Mouse (Mus musculus): ENCODE results near the gene Traf7. TPM values are rescaled to one million over a fixed set of nuclear protein-coding genes. Genes with fewer than 3 reads are reported as not detected.

Traf7 gene
- polyA plus RNA-seq, 1 experiment from 2014 or later, result 59.2 TPM

GRCm38 (mm10) chr17:24468636-24469246 is 59.0 kb downstream of the Traf7 start:
- no peak overlapping the region for H3K27ac ChIP-seq
- peaks cover 26% of the 10 kb centered on the region for H3K4me1 ChIP-seq (replicated peaks)
- no peaks in the 10 kb centered on the region for H3K36me3 ChIP-seq
- no peak overlapping the region for H3K4me3 ChIP-seq
- WGBS, result 94% methylated on average over 5 of the region's 5 CpGs
- no peaks in the 10 kb centered on the region for H3K27me3 ChIP-seq
- ATAC-seq (replicated peaks; ENCODE audit: insufficient number of reproducible peaks, insufficient read depth, low FRiP score, low read depth), result no peak
- no peak overlapping the region for H3K9ac ChIP-seq
- H3K4me2 ChIP-seq, result no peak overlapping the region
- H3K9me3 ChIP-seq (replicated peaks), result no peaks in the 10 kb centered on the region

GRCm38 (mm10) chr17:24463374-24464133 is 64.2 kb downstream of the Traf7 start:
- Histone ChIP-seq H3K4me3 (no peak overlapping the region), H3K9ac (no peak overlapping the region), H3K9me3 (replicated peaks) (no peaks in the 10 kb centered on the region), H3K36me3 (no peaks in the 10 kb centered on the region), H3K27me3 (no peaks in the 10 kb centered on the region), H3K4me1 (replicated peaks) (peaks cover 12% of the 10 kb centered on the region), H3K4me2 (no peak overlapping the region), H3K27ac (peak overlapping the region; percentile 18; the same call in 1 of the 2 replicates)
- no peak; the same call in 1 of the 2 replicates for ATAC-seq (replicated peaks; ENCODE audit: insufficient number of reproducible peaks, insufficient read depth, low FRiP score, low read depth)
- 42% methylated on average over 6 of the region's 6 CpGs for WGBS

DNA sequence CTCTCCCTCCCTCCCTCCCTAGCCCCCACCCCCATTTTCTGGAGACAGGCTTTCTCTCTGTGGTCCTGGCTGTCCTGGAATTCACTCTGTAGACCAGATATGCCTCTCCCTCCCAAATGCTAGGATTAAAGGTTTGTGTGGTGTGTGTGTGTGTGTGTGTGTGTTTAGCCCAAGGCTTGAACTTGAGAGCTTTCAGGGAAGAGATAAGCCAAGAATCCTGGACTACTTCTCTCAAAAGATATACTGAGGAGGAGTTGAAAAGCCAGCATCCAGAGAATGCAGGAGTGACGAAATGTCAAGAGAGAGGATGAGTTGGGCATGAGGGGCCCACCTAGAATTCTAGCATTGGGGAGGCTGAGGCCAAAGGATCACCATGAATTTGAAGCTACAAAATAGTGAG is 64.8 kb downstream of the Traf7 start:
- Histone ChIP-seq H3K4me2 (no peak overlapping the region), H3K36me3 (no peaks in the 10 kb centered on the region), H3K9ac (no peak overlapping the region), H3K27me3 (no peaks in the 10 kb centered on the region), H3K27ac (peak overlapping the region; percentile 18; the same call in 1 of the 2 replicates), H3K4me1 (replicated peaks) (peaks cover 12% of the 10 kb centered on the region), H3K9me3 (replicated peaks) (no peaks in the 10 kb centered on the region), H3K4me3 (no peak overlapping the region)
- ATAC-seq (replicated peaks; ENCODE audit: insufficient number of reproducible peaks, insufficient read depth, low FRiP score, low read depth), result peak; percentile 35; the same call in 1 of the 2 replicates
- 50% methylated on average over 1 of the region's 1 CpGs for WGBS

GRCm38 (mm10) chr17:24461580-24461979 is 66.2 kb downstream of the Traf7 start:
- H3K4me3 ChIP-seq, result no peak overlapping the region
- no peak overlapping the region for H3K4me2 ChIP-seq
- no peaks in the 10 kb centered on the region for H3K27me3 ChIP-seq
- H3K4me1 ChIP-seq (replicated peaks), result peaks cover 12% of the 10 kb centered on the region
- H3K9me3 ChIP-seq (replicated peaks), result no peaks in the 10 kb centered on the region
- H3K9ac ChIP-seq, result no peak overlapping the region
- whole genome bisulfite sequencing, result 79% methylated on average over 2 of the region's 2 CpGs
- no peak for ATAC-seq (replicated peaks; ENCODE audit: insufficient number of reproducible peaks, insufficient read depth, low FRiP score, low read depth)
- no peak overlapping the region for H3K27ac ChIP-seq
- H3K36me3 ChIP-seq, result no peaks in the 10 kb centered on the region

Other genes with a start within 250 kb of the Traf7 start
- 0.10 TPM in 1 of 2 replicates, not detected in the other for gene Abca17, start 176.9 kb downstream of the Traf7 start, polyA plus RNA-seq (2015; fragmentation: Nextera tagmentation; extraction: Ambion mirVana)
- gene Abca3, start 176.0 kb downstream of the Traf7 start, polyA plus RNA-seq (2015; fragmentation: Nextera tagmentation; extraction: Ambion mirVana), result 6.0 and 7.8 TPM in 2 replicates
- gene Rnps1, start 113.4 kb downstream of the Traf7 start, polyA plus RNA-seq (2015; fragmentation: Nextera tagmentation; extraction: Ambion mirVana), result 186 and 210 TPM in 2 replicates
- gene Eci1, start 101.3 kb downstream of the Traf7 start, polyA plus RNA-seq (2015; fragmentation: Nextera tagmentation; extraction: Ambion mirVana), result 245 and 301 TPM in 2 replicates
- gene Dnase1l2, start 84.8 kb downstream of the Traf7 start, polyA plus RNA-seq (2015; fragmentation: Nextera tagmentation; extraction: Ambion mirVana), result 1.1 and 1.2 TPM in 2 replicates
- gene E4f1, start 57.6 kb downstream of the Traf7 start, polyA plus RNA-seq (2015; fragmentation: Nextera tagmentation; extraction: Ambion mirVana), result 20.5 and 29.1 TPM in 2 replicates
- gene Pgp, start 57.5 kb downstream of the Traf7 start, polyA plus RNA-seq (2015; fragmentation: Nextera tagmentation; extraction: Ambion mirVana), result 60.5 and 63.0 TPM in 2 replicates
- 0.18 TPM in 1 of 2 replicates, not detected in the other for gene Bricd5, start 54.1 kb downstream of the Traf7 start, polyA plus RNA-seq (2015; fragmentation: Nextera tagmentation; extraction: Ambion mirVana)
- 15.2 and 18.8 TPM in 2 replicates for gene Mlst8, start 48.9 kb downstream of the Traf7 start, polyA plus RNA-seq (2015; fragmentation: Nextera tagmentation; extraction: Ambion mirVana)
- 0.39 and 0.94 TPM in 2 replicates for gene Caskin1, start 39.3 kb downstream of the Traf7 start, polyA plus RNA-seq (2015; fragmentation: Nextera tagmentation; extraction: Ambion mirVana)
- 0.97 and 1.2 TPM in 2 replicates for gene Rab26, start 6.3 kb upstream of the Traf7 start, polyA plus RNA-seq (2015; fragmentation: Nextera tagmentation; extraction: Ambion mirVana)
- 12.4 and 21.1 TPM in 2 replicates for gene Pkd1, start 21.9 kb upstream of the Traf7 start, polyA plus RNA-seq (2015; fragmentation: Nextera tagmentation; extraction: Ambion mirVana)
- 39.0 and 56.0 TPM in 2 replicates for gene Tsc2, start 104.7 kb upstream of the Traf7 start, polyA plus RNA-seq (2015; fragmentation: Nextera tagmentation; extraction: Ambion mirVana)
- gene Nthl1, start 104.7 kb upstream of the Traf7 start, polyA plus RNA-seq (2015; fragmentation: Nextera tagmentation; extraction: Ambion mirVana), result 7.7 and 10.9 TPM in 2 replicates
- 55.5 and 61.4 TPM in 2 replicates for gene Slc9a3r2, start 122.4 kb upstream of the Traf7 start, polyA plus RNA-seq (2015; fragmentation: Nextera tagmentation; extraction: Ambion mirVana)
- 0.26 TPM in 1 of 2 replicates, not detected in the other for gene Npw, start 130.5 kb upstream of the Traf7 start, polyA plus RNA-seq (2015; fragmentation: Nextera tagmentation; extraction: Ambion mirVana)
- 12.5 and 18.1 TPM in 2 replicates for gene Zfp598, start 141.7 kb upstream of the Traf7 start, polyA plus RNA-seq (2015; fragmentation: Nextera tagmentation; extraction: Ambion mirVana)
- 0.44 and 3.0 TPM in 2 replicates for gene Syngr3, start 162.0 kb upstream of the Traf7 start, polyA plus RNA-seq (2015; fragmentation: Nextera tagmentation; extraction: Ambion mirVana)
- 26.3 and 26.8 TPM in 2 replicates for gene Gfer, start 168.2 kb upstream of the Traf7 start, polyA plus RNA-seq (2015; fragmentation: Nextera tagmentation; extraction: Ambion mirVana)
- 0.94 and 1.3 TPM in 2 replicates for gene Noxo1, start 168.3 kb upstream of the Traf7 start, polyA plus RNA-seq (2015; fragmentation: Nextera tagmentation; extraction: Ambion mirVana)
- 34.4 and 50.9 TPM in 2 replicates for gene Tbl3, start 179.7 kb upstream of the Traf7 start, polyA plus RNA-seq (2015; fragmentation: Nextera tagmentation; extraction: Ambion mirVana)
- 0.13 TPM in 1 of 2 replicates, not detected in the other for gene Rnf151, start 190.1 kb upstream of the Traf7 start, polyA plus RNA-seq (2015; fragmentation: Nextera tagmentation; extraction: Ambion mirVana)
- gene Rps2, start 190.2 kb upstream of the Traf7 start, polyA plus RNA-seq (2015; fragmentation: Nextera tagmentation; extraction: Ambion mirVana), result 770 and 917 TPM in 2 replicates
- 410 and 528 TPM in 2 replicates for gene Ndufb10, start 196.5 kb upstream of the Traf7 start, polyA plus RNA-seq (2015; fragmentation: Nextera tagmentation; extraction: Ambion mirVana)
- gene Rpl3l, start 199.9 kb upstream of the Traf7 start, polyA plus RNA-seq (2015; fragmentation: Nextera tagmentation; extraction: Ambion mirVana), result 1.4 and 1.6 TPM in 2 replicates
- gene Msrb1, start 208.7 kb upstream of the Traf7 start, polyA plus RNA-seq (2015; fragmentation: Nextera tagmentation; extraction: Ambion mirVana), result 21.4 and 25.6 TPM in 2 replicates
- gene Hs3st6, start 225.1 kb upstream of the Traf7 start, polyA plus RNA-seq (2015; fragmentation: Nextera tagmentation; extraction: Ambion mirVana), result 0.33 and 0.37 TPM in 2 replicates